Mouse (Mus musculus) liver, postnatal 0 days (tissue): ENCODE data around the gene Trpc4ap. TPM values are rescaled to one million over a fixed set of nuclear protein-coding genes. Genes with fewer than 3 reads are reported as not detected.

Source experiments
- ATAC-seq: fragments of 200-750 bp; cut with Nextera tagmentation; 2 replicates; pipeline ENCODE4 v1.8.0; 2017; ENCODE audit warnings: mild to moderate bottlenecking, moderate library complexity
- DNase-seq: peaks from one replicate; pipeline ENCODE4 v3.0.0-alpha.2; 2016
- H3K27ac ChIP-seq: fragments of 300-500 bp; sonication (generic); 2 replicates; pipeline ENCODE4 v1.5.1; 2014; ENCODE audit warnings: antibody characterized with exemption, moderate library complexity, mild to moderate bottlenecking, low read depth
- H3K27me3 ChIP-seq: fragments of 300-500 bp; sonication (generic); 2 replicates; pipeline ENCODE4 v1.6.1; 2014; ENCODE audit warnings: low read length, control low read depth, mixed read lengths; ENCODE audit not compliant: insufficient read depth
- H3K36me3 ChIP-seq: fragments of 300-500 bp; sonication (generic); replicated peaks from 2 replicates; pipeline ENCODE4 v1.6.1; 2014; ENCODE audit warnings: mild to moderate bottlenecking, control low read depth, low read length, moderate library complexity, mixed read lengths; ENCODE audit not compliant: insufficient read depth
- H3K4me1 ChIP-seq: fragments of 300-500 bp; sonication (generic); 2 replicates; pipeline ENCODE4 v1.6.1; 2014; ENCODE audit warnings: antibody characterized with exemption, mild to moderate bottlenecking, control low read depth; ENCODE audit not compliant: insufficient read depth
- H3K4me2 ChIP-seq: fragments of 300-500 bp; sonication (generic); 2 replicates; pipeline ENCODE4 v1.6.1; 2014; ENCODE audit warnings: low read depth, mild to moderate bottlenecking, low read length, moderate library complexity, mixed read lengths
- H3K4me3 ChIP-seq: fragments of 300-500 bp; sonication (generic); 2 replicates; pipeline ENCODE4 v1.5.1; 2014; ENCODE audit warnings: low read depth, low read length
- H3K9ac ChIP-seq: fragments of 300-500 bp; sonication (generic); replicated peaks from 2 replicates; pipeline ENCODE4 v1.6.1; 2014; ENCODE audit warnings: mild to moderate bottlenecking, moderate library complexity
- H3K9me3 ChIP-seq: fragments of 300-500 bp; sonication (generic); 2 replicates; pipeline ENCODE4 v1.6.1; 2016; ENCODE audit warnings: mild to moderate bottlenecking, control low read depth, low read length, mixed read lengths
- CTCF ChIP-seq: sonication (generic); IDR thresholded peaks from 2 replicates; pipeline ENCODE4 v1.5.1; 2016; ENCODE audit warnings: antibody characterized with exemption, low read depth
- EP300 ChIP-seq: IDR thresholded peaks from 2 replicates; pipeline ENCODE4 v1.6.1; 2016; ENCODE audit warnings: antibody characterized with exemption, low read depth, mild to moderate bottlenecking
- WGBS: fragments of 180-500 bp; shearing (Covaris S2); extraction: QIAGEN DNeasy Blood & Tissue Kit; methylation state at CpG from one replicate; pipeline ENCODE4 v1.1.7; 2014; ENCODE audit not compliant: insufficient replicate concordance; 5-methylcytosine and 5-hydroxymethylcytosine counted together
- polyA plus RNA-seq: library from polyadenylated mRNA; unstranded; fragments of >200 nt; fragmentation: Nextera tagmentation; extraction: Ambion mirVana; gene quantifications from 2 replicates; pipeline ENCODE4 v1.2.1, GENCODE M21; 2015

The Trpc4ap gene
- polyA plus RNA-seq, 1 experiment from 2014 or later = 43.2 TPM

- WGBS = 37% methylated on average over 5 of the region's 5 CpGs
- DNase-seq (no peak), ATAC-seq (no peak)
- H3K27ac ChIP-seq = no peak overlapping the region
- H3K9ac ChIP-seq = no peak overlapping the region
- no peak for TF ChIP-seq EP300
- no peak for TF ChIP-seq CTCF
- no peaks in the 10 kb centered on the region for H3K27me3 ChIP-seq
- no peaks in the 10 kb centered on the region for H3K36me3 ChIP-seq
- H3K4me3 ChIP-seq = no peak overlapping the region
- H3K4me1 ChIP-seq = peaks cover 7% of the 10 kb centered on the region
- no peaks in the 10 kb centered on the region for H3K9me3 ChIP-seq
- H3K4me2 ChIP-seq = no peak overlapping the region
Measured at GRCm38 (mm10) chr2:155680591-155680990, 11.6 kb downstream of the Trpc4ap start.

GRCm38 (mm10) chr2:155679586-155680110 is 12.5 kb downstream of the Trpc4ap start:
- 70% methylated on average over 4 of the region's 4 CpGs for WGBS
- Histone ChIP-seq H3K4me3 (no peak overlapping the region), H3K4me2 (no peak overlapping the region), H3K9me3 (no peaks in the 10 kb centered on the region), H3K4me1 (peaks cover 7% of the 10 kb centered on the region), H3K9ac (no peak overlapping the region), H3K27me3 (no peaks in the 10 kb centered on the region), H3K27ac (no peak overlapping the region), H3K36me3 (no peaks in the 10 kb centered on the region)
- ATAC-seq (no peak), DNase-seq (no peak)
- TF ChIP-seq EP300 (no peak), CTCF (no peak)

GRCm38 (mm10) chr2:155675118-155675517 is 17.1 kb downstream of the Trpc4ap start:
- H3K27me3 ChIP-seq = no peaks in the 10 kb centered on the region
- ATAC-seq (no peak), DNase-seq (no peak)
- TF ChIP-seq EP300 = no peak
- no peak for TF ChIP-seq CTCF
- H3K4me2 ChIP-seq = no peak overlapping the region
- no peak overlapping the region for H3K27ac ChIP-seq
- 56% methylated on average over 4 of the region's 4 CpGs for WGBS
- peaks cover 24% of the 10 kb centered on the region for H3K36me3 ChIP-seq
- no peaks in the 10 kb centered on the region for H3K9me3 ChIP-seq
- no peak overlapping the region for H3K4me3 ChIP-seq
- H3K9ac ChIP-seq = no peak overlapping the region
- H3K4me1 ChIP-seq = no peaks in the 10 kb centered on the region

- Histone ChIP-seq H3K9me3 (no peaks in the 10 kb centered on the region), H3K27me3 (no peaks in the 10 kb centered on the region), H3K9ac (no peak overlapping the region), H3K4me2 (no peak overlapping the region), H3K36me3 (peaks cover 24% of the 10 kb centered on the region), H3K4me1 (no peaks in the 10 kb centered on the region), H3K27ac (no peak overlapping the region), H3K4me3 (no peak overlapping the region)
- WGBS = 27% methylated on average over 2 of the region's 2 CpGs
- TF ChIP-seq CTCF (peak; percentile 74), EP300 (no peak)
- DNase-seq = peak; percentile 78
- ATAC-seq = no peak
Measured at GRCm38 (mm10) chr2:155673546-155673945, 18.6 kb downstream of the Trpc4ap start.

- DNase-seq = no peak
- peaks cover 32% of the 10 kb centered on the region for H3K36me3 ChIP-seq
- 80% methylated on average over 4 of the region's 4 CpGs for WGBS
Measured at GRCm38 (mm10) chr2:155671236-155671635, 20.9 kb downstream of the Trpc4ap start.

DNA sequence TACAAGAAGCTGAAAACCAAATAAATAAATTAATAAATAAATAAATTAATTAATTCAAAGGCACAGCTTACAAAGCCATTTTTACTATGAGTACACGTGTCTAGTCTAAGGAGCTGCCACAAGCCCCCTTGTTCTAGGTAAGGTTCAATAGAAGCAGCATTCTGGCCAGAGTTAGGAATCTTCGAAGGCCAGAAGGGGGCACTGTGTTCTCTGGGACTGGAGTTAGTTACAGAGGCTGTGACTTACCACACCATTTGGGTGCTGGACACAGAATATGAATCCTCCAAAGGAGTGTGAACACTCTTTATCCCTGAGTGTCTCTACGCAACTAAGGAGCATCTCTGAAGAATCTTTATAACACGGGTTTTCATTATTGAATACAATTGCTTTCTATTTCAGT is 23.7 kb downstream of the Trpc4ap start:
- no peak overlapping the region for H3K9ac ChIP-seq
- peaks cover 44% of the 10 kb centered on the region for H3K36me3 ChIP-seq
- 85% methylated on average over 4 of the region's 4 CpGs for whole genome bisulfite sequencing
- H3K4me1 ChIP-seq = no peaks in the 10 kb centered on the region
- no peaks in the 10 kb centered on the region for H3K9me3 ChIP-seq
- TF ChIP-seq CTCF (peak; percentile 62), EP300 (no peak)
- H3K27ac ChIP-seq = no peak overlapping the region
- ATAC-seq (no peak), DNase-seq (peak; percentile 40)
- no peaks in the 10 kb centered on the region for H3K27me3 ChIP-seq
- no peak overlapping the region for H3K4me2 ChIP-seq
- H3K4me3 ChIP-seq = no peak overlapping the region

More at GRCm38 (mm10) chr2:155671236-155671635, 20.9 kb downstream of the Trpc4ap start:
- Histone ChIP-seq H3K27me3 (no peaks in the 10 kb centered on the region), H3K4me2 (no peak overlapping the region), H3K9ac (no peak overlapping the region), H3K27ac (no peak overlapping the region), H3K9me3 (no peaks in the 10 kb centered on the region), H3K4me3 (no peak overlapping the region), H3K4me1 (no peaks in the 10 kb centered on the region)
- TF ChIP-seq CTCF = no peak
- no peak for TF ChIP-seq EP300
- ATAC-seq = no peak

DNA sequence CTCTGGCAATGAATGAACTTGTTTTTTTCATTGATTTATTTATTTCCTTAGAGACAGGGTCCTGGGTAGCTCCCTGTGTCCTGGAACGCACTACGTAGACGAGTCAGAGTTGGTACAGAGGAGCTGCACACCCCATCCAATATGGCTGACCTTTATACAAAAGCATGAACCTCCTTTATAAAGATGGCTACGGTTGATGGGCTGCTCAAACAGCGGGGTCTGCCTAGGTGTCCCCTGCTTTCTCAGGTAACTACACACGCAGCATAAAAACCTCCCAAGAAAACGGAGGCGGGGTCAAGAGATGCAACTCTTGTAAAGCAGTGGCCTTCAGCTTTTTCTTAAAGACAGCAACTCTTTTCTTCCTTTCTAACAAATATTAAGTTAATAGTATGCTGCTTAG is 24.3 kb downstream of the Trpc4ap start:
- H3K36me3 ChIP-seq = peaks cover 50% of the 10 kb centered on the region
- no peak overlapping the region for H3K4me3 ChIP-seq
- H3K27ac ChIP-seq = no peak overlapping the region
- TF ChIP-seq CTCF = no peak
- TF ChIP-seq EP300 = no peak
- H3K4me1 ChIP-seq = no peaks in the 10 kb centered on the region
- H3K27me3 ChIP-seq = no peaks in the 10 kb centered on the region
- H3K4me2 ChIP-seq = no peak overlapping the region
- no peak overlapping the region for H3K9ac ChIP-seq
- DNase-seq (no peak), ATAC-seq (no peak)
- H3K9me3 ChIP-seq = no peaks in the 10 kb centered on the region
- WGBS = 88% methylated on average over 8 of the region's 8 CpGs
